Mouse (Mus musculus): ENCODE measurements around the gene Hist1h2bb. TPM values are rescaled to one million over a fixed set of nuclear protein-coding genes. Genes with fewer than 3 reads are reported as not detected.
"Not testable (repeated sequence)": the region's sequence is repeated elsewhere in the genome, so short reads cannot be mapped to it uniquely, and the experiment has no call there.

Gene Hist1h2bb
- polyA plus RNA-seq, 1 experiment: 160 TPM

DNA sequence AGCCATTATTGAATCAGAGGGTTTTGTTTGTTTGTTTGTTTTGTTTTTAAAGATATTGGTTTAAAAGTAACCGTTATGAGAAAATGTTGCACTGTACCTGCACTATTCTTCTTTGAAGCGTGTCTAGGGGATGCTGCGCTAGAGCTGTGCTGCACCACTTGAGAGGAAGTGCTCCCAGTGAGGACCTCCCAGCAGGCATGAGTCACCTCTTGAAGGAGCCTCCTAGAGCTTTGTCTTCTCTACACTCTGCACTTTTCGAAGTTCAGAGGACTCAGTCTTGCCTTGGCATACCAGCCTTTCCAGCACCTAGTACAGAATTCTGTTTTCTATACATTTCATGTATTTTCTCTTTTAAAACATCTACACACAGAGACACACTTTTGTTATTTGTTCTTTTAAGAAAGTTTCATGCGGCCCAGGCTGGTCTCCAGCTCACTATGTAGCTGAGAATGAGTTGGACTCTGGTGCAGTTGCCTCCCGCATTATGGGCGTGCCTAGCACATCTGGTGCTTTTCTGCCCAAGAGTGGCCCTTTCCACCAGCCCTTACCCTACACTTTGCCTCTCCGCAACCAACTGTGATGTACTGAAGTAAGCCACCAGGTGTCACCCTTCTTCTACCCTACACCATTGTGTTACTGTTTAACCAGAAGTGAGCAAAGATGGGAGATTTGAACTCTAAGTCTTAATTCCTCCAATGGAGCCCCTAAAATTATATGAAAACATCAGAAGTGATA, 45.6 kb upstream of the Hist1h2bb start:
- H3K27ac ChIP-seq (ENCODE audit: control insufficient read depth, insufficient read depth, low read length): peak overlapping the region; percentile 52
- TF ChIP-seq CTCF (IDR thresholded peaks at IDR 0.05; ENCODE audit: borderline replicate concordance, control insufficient read depth, extremely low read depth, insufficient read depth, low read length, poor library complexity) (peak; percentile 60; the same call in 1 of the 2 replicates), POLR2A (IDR thresholded peaks at IDR 0.05; ENCODE audit: control insufficient read depth, extremely low read depth, insufficient read depth, low read length, poor library complexity) (no peak)
- no peak overlapping the region for H3K4me3 ChIP-seq (ENCODE audit: control insufficient read depth, insufficient read depth, low read length)
- peak; percentile 82 for DNase-seq
- no peaks in the 10 kb centered on the region for H3K27me3 ChIP-seq (ENCODE audit: control insufficient read depth, insufficient read depth, low read length)
- 5% methylated on average over 8 of the region's 8 CpGs for WGBS
- peaks cover 8% of the 10 kb centered on the region for H3K4me1 ChIP-seq (replicated peaks; ENCODE audit: control insufficient read depth, insufficient read depth, low read length)
- no peaks in the 10 kb centered on the region for H3K36me3 ChIP-seq (ENCODE audit: control insufficient read depth, insufficient read depth, low read length)

GRCm38 (mm10) chr13:23702220-23702619, 44.3 kb upstream of the Hist1h2bb start:
- 82% methylated on average over 4 of the region's 4 CpGs for WGBS
- Histone ChIP-seq H3K27me3 (ENCODE audit: control insufficient read depth, insufficient read depth, low read length) (no peaks in the 10 kb centered on the region), H3K36me3 (ENCODE audit: control insufficient read depth, insufficient read depth, low read length) (no peaks in the 10 kb centered on the region), H3K4me1 (replicated peaks; ENCODE audit: control insufficient read depth, insufficient read depth, low read length) (peaks cover 4% of the 10 kb centered on the region), H3K4me3 (ENCODE audit: control insufficient read depth, insufficient read depth, low read length) (no peak overlapping the region), H3K27ac (ENCODE audit: control insufficient read depth, insufficient read depth, low read length) (no peak overlapping the region)
- no peak for DNase-seq
- no peak for TF ChIP-seq POLR2A (IDR thresholded peaks at IDR 0.05; ENCODE audit: control insufficient read depth, extremely low read depth, insufficient read depth, low read length, poor library complexity)
- TF ChIP-seq CTCF (IDR thresholded peaks at IDR 0.05; ENCODE audit: borderline replicate concordance, control insufficient read depth, extremely low read depth, insufficient read depth, low read length, poor library complexity): no peak

GRCm38 (mm10) chr13:23702801-23703200, 43.7 kb upstream of the Hist1h2bb start:
- not testable (repeated sequence) for H3K4me1 ChIP-seq (replicated peaks; ENCODE audit: control insufficient read depth, insufficient read depth, low read length); DNase-seq; H3K36me3 ChIP-seq (ENCODE audit: control insufficient read depth, insufficient read depth, low read length); H3K4me3 ChIP-seq (ENCODE audit: control insufficient read depth, insufficient read depth, low read length); H3K27me3 ChIP-seq (ENCODE audit: control insufficient read depth, insufficient read depth, low read length); H3K27ac ChIP-seq (ENCODE audit: control insufficient read depth, insufficient read depth, low read length)
- WGBS: 94% methylated on average over 2 of the region's 2 CpGs

- Histone ChIP-seq H3K27me3 (ENCODE audit: control insufficient read depth, insufficient read depth, low read length) (no peaks in the 10 kb centered on the region), H3K27ac (ENCODE audit: control insufficient read depth, insufficient read depth, low read length) (no peak overlapping the region), H3K36me3 (ENCODE audit: control insufficient read depth, insufficient read depth, low read length) (no peaks in the 10 kb centered on the region), H3K4me3 (ENCODE audit: control insufficient read depth, insufficient read depth, low read length) (no peak overlapping the region), H3K4me1 (replicated peaks; ENCODE audit: control insufficient read depth, insufficient read depth, low read length) (peaks cover 11% of the 10 kb centered on the region)
- no peak for TF ChIP-seq POLR2A (IDR thresholded peaks at IDR 0.05; ENCODE audit: control insufficient read depth, extremely low read depth, insufficient read depth, low read length, poor library complexity)
- WGBS: 90% methylated on average over 7 of the region's 7 CpGs
- DNase-seq: no peak
Observed at GRCm38 (mm10) chr13:23705751-23706356, 40.7 kb upstream of the Hist1h2bb start.

GRCm38 (mm10) chr13:23706771-23707170, 39.8 kb upstream of the Hist1h2bb start:
- H3K36me3 ChIP-seq (ENCODE audit: control insufficient read depth, insufficient read depth, low read length): no peaks in the 10 kb centered on the region
- WGBS: 97% methylated on average over 12 of the region's 12 CpGs
- no peak for DNase-seq
- no peaks in the 10 kb centered on the region for H3K27me3 ChIP-seq (ENCODE audit: control insufficient read depth, insufficient read depth, low read length)
- H3K4me3 ChIP-seq (ENCODE audit: control insufficient read depth, insufficient read depth, low read length): no peak overlapping the region
- H3K4me1 ChIP-seq (replicated peaks; ENCODE audit: control insufficient read depth, insufficient read depth, low read length): peaks cover 8% of the 10 kb centered on the region
- TF ChIP-seq CTCF (IDR thresholded peaks at IDR 0.05; ENCODE audit: borderline replicate concordance, control insufficient read depth, extremely low read depth, insufficient read depth, low read length, poor library complexity) (no peak), POLR2A (IDR thresholded peaks at IDR 0.05; ENCODE audit: control insufficient read depth, extremely low read depth, insufficient read depth, low read length, poor library complexity) (no peak)
- no peak overlapping the region for H3K27ac ChIP-seq (ENCODE audit: control insufficient read depth, insufficient read depth, low read length)

DNA sequence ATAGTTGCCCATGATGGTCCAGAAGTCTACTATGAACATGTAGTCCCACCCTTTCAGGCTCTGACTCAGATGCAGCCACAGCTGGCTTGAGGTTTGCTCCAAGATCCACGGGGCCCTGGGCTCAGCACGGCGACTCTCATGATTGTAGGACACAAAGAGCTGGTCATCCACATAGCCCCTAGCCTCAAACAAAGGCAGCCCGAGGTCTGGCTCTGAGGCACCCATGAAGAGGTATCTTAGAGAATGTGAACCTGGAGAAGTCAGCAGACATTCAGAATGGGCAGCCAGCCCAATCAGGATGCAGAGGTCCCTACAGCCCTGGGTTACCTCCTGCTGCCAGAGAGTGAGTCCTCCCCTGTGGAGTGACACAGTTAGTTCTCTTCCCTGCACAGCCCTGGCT, 38.5 kb upstream of the Hist1h2bb start:
- Histone ChIP-seq H3K27ac (ENCODE audit: control insufficient read depth, insufficient read depth, low read length) (no peak overlapping the region), H3K36me3 (ENCODE audit: control insufficient read depth, insufficient read depth, low read length) (no peaks in the 10 kb centered on the region), H3K4me3 (ENCODE audit: control insufficient read depth, insufficient read depth, low read length) (no peak overlapping the region), H3K27me3 (ENCODE audit: control insufficient read depth, insufficient read depth, low read length) (no peaks in the 10 kb centered on the region), H3K4me1 (replicated peaks; ENCODE audit: control insufficient read depth, insufficient read depth, low read length) (peaks cover 8% of the 10 kb centered on the region)
- no peak for DNase-seq
- WGBS: 81% methylated on average over 4 of the region's 4 CpGs
- TF ChIP-seq CTCF (IDR thresholded peaks at IDR 0.05; ENCODE audit: borderline replicate concordance, control insufficient read depth, extremely low read depth, insufficient read depth, low read length, poor library complexity): no peak
- TF ChIP-seq POLR2A (IDR thresholded peaks at IDR 0.05; ENCODE audit: control insufficient read depth, extremely low read depth, insufficient read depth, low read length, poor library complexity): no peak

- H3K27ac ChIP-seq (ENCODE audit: control insufficient read depth, insufficient read depth, low read length): no peak overlapping the region
- 91% methylated on average over 4 of the region's 4 CpGs for WGBS
Observed at GRCm38 (mm10) chr13:23708654-23709053, 37.9 kb upstream of the Hist1h2bb start.

More at GRCm38 (mm10) chr13:23708654-23709053, 37.9 kb upstream of the Hist1h2bb start:
- H3K36me3 ChIP-seq (ENCODE audit: control insufficient read depth, insufficient read depth, low read length): no peaks in the 10 kb centered on the region
- no peak for TF ChIP-seq POLR2A (IDR thresholded peaks at IDR 0.05; ENCODE audit: control insufficient read depth, extremely low read depth, insufficient read depth, low read length, poor library complexity)
- no peak for TF ChIP-seq CTCF (IDR thresholded peaks at IDR 0.05; ENCODE audit: borderline replicate concordance, control insufficient read depth, extremely low read depth, insufficient read depth, low read length, poor library complexity)
- DNase-seq: no peak
- H3K4me1 ChIP-seq (replicated peaks; ENCODE audit: control insufficient read depth, insufficient read depth, low read length): peaks cover 8% of the 10 kb centered on the region
- H3K4me3 ChIP-seq (ENCODE audit: control insufficient read depth, insufficient read depth, low read length): no peak overlapping the region
- no peaks in the 10 kb centered on the region for H3K27me3 ChIP-seq (ENCODE audit: control insufficient read depth, insufficient read depth, low read length)
